Mouse (Mus musculus) liver, postnatal 0 days (tissue): ENCODE measurements around the gene Ehbp1. TPM values are rescaled to one million over a fixed set of nuclear protein-coding genes. Genes with fewer than 3 reads are reported as not detected.
A peak's percentile ranks its signal among the peaks of the same experiment; 100 is the strongest.

ENCODE experiments used
- ATAC-seq: fragments of 200-750 bp; cut with Nextera tagmentation; 2 replicates; pipeline ENCODE4 v1.8.0; 2017; ENCODE audit warnings: mild to moderate bottlenecking, moderate library complexity
- DNase-seq: peaks from one replicate; pipeline ENCODE4 v3.0.0-alpha.2; 2016
- H3K27ac ChIP-seq: fragments of 300-500 bp; sonication (generic); 2 replicates; pipeline ENCODE4 v1.5.1; 2014; ENCODE audit warnings: antibody characterized with exemption, moderate library complexity, mild to moderate bottlenecking, low read depth
- H3K27me3 ChIP-seq: fragments of 300-500 bp; sonication (generic); 2 replicates; pipeline ENCODE4 v1.6.1; 2014; ENCODE audit warnings: low read length, control low read depth, mixed read lengths; ENCODE audit not compliant: insufficient read depth
- H3K36me3 ChIP-seq: fragments of 300-500 bp; sonication (generic); replicated peaks from 2 replicates; pipeline ENCODE4 v1.6.1; 2014; ENCODE audit warnings: mild to moderate bottlenecking, control low read depth, low read length, moderate library complexity, mixed read lengths; ENCODE audit not compliant: insufficient read depth
- H3K4me1 ChIP-seq: fragments of 300-500 bp; sonication (generic); 2 replicates; pipeline ENCODE4 v1.6.1; 2014; ENCODE audit warnings: antibody characterized with exemption, mild to moderate bottlenecking, control low read depth; ENCODE audit not compliant: insufficient read depth
- H3K4me2 ChIP-seq: fragments of 300-500 bp; sonication (generic); 2 replicates; pipeline ENCODE4 v1.6.1; 2014; ENCODE audit warnings: low read depth, mild to moderate bottlenecking, low read length, moderate library complexity, mixed read lengths
- H3K4me3 ChIP-seq: fragments of 300-500 bp; sonication (generic); 2 replicates; pipeline ENCODE4 v1.5.1; 2014; ENCODE audit warnings: low read depth, low read length
- H3K9ac ChIP-seq: fragments of 300-500 bp; sonication (generic); replicated peaks from 2 replicates; pipeline ENCODE4 v1.6.1; 2014; ENCODE audit warnings: mild to moderate bottlenecking, moderate library complexity
- H3K9me3 ChIP-seq: fragments of 300-500 bp; sonication (generic); 2 replicates; pipeline ENCODE4 v1.6.1; 2016; ENCODE audit warnings: mild to moderate bottlenecking, control low read depth, low read length, mixed read lengths
- CTCF ChIP-seq: sonication (generic); IDR thresholded peaks from 2 replicates; pipeline ENCODE4 v1.5.1; 2016; ENCODE audit warnings: antibody characterized with exemption, low read depth
- EP300 ChIP-seq: IDR thresholded peaks from 2 replicates; pipeline ENCODE4 v1.6.1; 2016; ENCODE audit warnings: antibody characterized with exemption, low read depth, mild to moderate bottlenecking
- WGBS: fragments of 180-500 bp; shearing (Covaris S2); extraction: QIAGEN DNeasy Blood & Tissue Kit; methylation state at CpG from one replicate; pipeline ENCODE4 v1.1.7; 2014; ENCODE audit not compliant: insufficient replicate concordance; 5-methylcytosine and 5-hydroxymethylcytosine counted together
- polyA plus RNA-seq: library from polyadenylated mRNA; unstranded; fragments of >200 nt; fragmentation: Nextera tagmentation; extraction: Ambion mirVana; gene quantifications from 2 replicates; pipeline ENCODE4 v1.2.1, GENCODE M21; 2015

Gene Ehbp1
- polyA plus RNA-seq, 1 experiment from 2014 or later = 1.9 TPM

DNA sequence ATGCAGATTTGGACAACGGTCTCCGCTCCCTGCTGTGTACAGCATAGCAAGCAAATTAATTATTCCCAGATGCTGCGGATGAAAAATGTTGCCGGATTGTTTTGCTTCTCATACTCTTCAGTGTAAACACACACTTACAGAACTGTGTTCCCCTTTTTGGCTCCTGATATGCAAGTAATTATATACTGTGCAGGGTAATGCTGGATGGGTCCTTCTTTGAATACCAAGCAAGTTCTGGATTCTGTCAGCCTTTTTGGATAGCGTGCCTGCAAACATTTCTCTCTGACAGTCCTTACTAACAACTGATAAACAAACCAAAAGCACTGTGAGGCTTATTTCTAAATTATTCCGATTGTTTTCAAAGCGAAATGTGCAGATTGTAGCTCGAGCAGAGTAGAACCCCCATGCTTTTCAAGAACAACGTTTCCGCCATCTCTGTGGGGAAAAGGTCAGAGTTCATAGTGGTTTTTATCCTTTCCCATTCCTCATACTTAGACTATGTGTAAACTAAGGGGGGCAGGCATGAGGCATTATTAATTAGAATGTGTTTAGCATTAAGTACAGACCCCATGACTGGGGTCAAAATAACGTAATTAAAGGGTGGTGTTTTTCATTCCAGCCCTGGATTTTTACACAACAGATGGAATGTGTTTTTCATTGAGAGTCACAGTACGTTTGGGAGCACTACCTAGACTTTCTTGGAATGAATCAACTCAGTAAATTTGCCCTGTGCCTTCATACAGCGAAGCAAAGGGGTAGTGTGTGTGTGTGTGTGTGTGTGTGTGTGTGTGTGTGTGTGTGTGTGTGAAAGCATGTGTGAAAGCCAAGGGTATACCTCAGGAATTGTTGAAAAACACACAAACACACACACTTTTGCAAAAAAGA is 5.8 kb upstream of the Ehbp1 start:
- WGBS = 69% methylated on average over 13 of the region's 13 CpGs
- TF ChIP-seq EP300 = no peak
- TF ChIP-seq CTCF = no peak
- no peaks in the 10 kb centered on the region for H3K4me1 ChIP-seq

DNA sequence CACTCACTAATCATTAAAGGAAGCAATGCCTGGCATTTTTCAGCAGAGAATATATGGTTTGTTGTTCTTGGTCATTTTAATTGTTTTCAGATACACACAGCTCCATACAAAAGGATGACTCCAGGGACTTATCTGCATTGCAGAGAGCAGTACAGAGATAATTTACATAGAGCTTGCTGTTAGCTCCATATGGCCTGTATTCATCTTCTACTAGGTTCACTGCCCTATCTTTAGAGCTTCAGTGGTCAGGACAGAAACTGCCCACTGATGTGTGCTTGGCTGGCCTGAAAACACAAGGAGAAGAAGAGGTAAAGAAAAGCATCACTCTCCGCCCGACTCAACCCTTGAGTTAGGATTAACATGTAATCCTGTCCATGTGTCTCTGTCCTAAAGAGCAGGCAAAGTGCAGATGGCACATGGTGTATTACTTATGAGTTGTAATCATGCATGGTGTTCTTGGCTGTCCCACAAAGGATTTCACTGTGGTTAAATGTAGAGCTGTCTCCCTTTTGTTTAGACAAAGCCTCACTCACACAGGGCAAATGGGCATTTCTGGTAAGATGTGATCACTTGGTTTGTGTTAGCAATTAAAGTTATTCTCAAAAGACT is 14.7 kb downstream of the Ehbp1 start:
- DNase-seq (no peak), ATAC-seq (no peak)
- Histone ChIP-seq H3K36me3 (no peaks in the 10 kb centered on the region), H3K9ac (no peak overlapping the region), H3K27ac (no peak overlapping the region), H3K9me3 (no peaks in the 10 kb centered on the region), H3K4me1 (no peaks in the 10 kb centered on the region), H3K4me2 (no peak overlapping the region), H3K4me3 (no peak overlapping the region), H3K27me3 (no peaks in the 10 kb centered on the region)
- TF ChIP-seq EP300 = no peak
- TF ChIP-seq CTCF = no peak
- 81% methylated on average over 2 of the region's 2 CpGs for WGBS

More for the DNA sequence above, 5.8 kb upstream of the Ehbp1 start:
- H3K27me3 ChIP-seq = no peaks in the 10 kb centered on the region
- no peak overlapping the region for H3K9ac ChIP-seq
- H3K4me2 ChIP-seq = no peak overlapping the region
- no peak overlapping the region for H3K27ac ChIP-seq
- no peaks in the 10 kb centered on the region for H3K9me3 ChIP-seq
- DNase-seq (no peak), ATAC-seq (peak; percentile 15; the same call in 1 of the 2 replicates)
- H3K4me3 ChIP-seq = no peak overlapping the region
- no peaks in the 10 kb centered on the region for H3K36me3 ChIP-seq

DNA sequence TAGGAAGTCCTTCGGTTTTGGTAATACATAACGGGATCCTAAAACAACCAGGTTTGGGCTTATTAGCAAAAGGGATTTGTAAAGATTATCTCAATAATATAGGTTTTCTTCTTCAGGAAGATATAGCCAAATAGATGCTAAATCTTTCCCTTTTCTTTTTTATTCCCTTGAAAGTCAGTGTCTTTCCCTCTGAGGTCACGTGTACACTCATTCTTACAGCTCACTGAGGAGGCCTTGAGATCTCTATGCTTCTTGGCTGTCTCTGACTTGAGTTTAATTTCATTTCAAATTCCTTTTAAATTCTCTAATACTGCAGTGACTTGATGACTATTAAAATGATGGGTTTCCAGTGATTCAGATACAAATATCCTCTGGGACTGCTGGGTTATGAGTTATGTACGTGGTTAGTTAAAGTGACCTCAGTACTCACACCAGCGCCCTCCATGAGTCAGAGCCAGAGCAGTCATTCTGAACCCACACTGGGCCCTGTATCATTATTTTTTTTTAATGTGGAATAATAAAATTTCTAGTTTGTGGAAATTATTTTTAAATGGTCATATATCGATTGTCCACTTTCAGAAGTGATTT is 24.2 kb downstream of the Ehbp1 start:
- DNase-seq (no peak), ATAC-seq (no peak)
- Histone ChIP-seq H3K36me3 (no peaks in the 10 kb centered on the region), H3K4me2 (no peak overlapping the region), H3K27ac (no peak overlapping the region), H3K9ac (no peak overlapping the region), H3K4me3 (no peak overlapping the region), H3K9me3 (no peaks in the 10 kb centered on the region), H3K27me3 (no peaks in the 10 kb centered on the region), H3K4me1 (no peaks in the 10 kb centered on the region)
- WGBS = 79% methylated on average over 6 of the region's 6 CpGs
- TF ChIP-seq EP300 (no peak), CTCF (no peak)

DNA sequence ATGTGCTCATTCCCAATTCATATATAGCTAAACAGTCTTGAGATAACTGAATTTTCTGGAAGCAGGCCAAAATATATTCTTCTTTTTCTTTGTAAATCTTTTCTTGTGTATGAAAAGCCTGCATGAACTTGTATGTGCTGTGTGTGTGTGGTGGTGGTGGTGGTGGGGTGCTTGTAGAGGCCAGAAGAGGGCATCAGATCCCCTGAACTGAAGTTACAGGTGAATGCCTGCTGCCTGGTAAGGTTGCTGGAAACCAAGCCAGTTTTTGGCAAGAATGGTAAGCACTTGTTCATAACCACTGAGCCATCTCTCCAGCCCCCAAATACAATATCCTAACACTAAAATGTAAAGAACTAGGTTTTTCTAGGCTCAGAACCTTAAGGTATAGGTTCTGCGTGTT is 26.3 kb downstream of the Ehbp1 start:
- no peak overlapping the region for H3K4me2 ChIP-seq
- no peak overlapping the region for H3K4me3 ChIP-seq
- no peak overlapping the region for H3K9ac ChIP-seq
- no peaks in the 10 kb centered on the region for H3K4me1 ChIP-seq
- 78% methylated on average over 1 of the region's 1 CpGs for WGBS
- no peaks in the 10 kb centered on the region for H3K27me3 ChIP-seq
- DNase-seq = no peak
- no peak overlapping the region for H3K27ac ChIP-seq
- H3K9me3 ChIP-seq = no peaks in the 10 kb centered on the region
- no peak for ATAC-seq
- TF ChIP-seq EP300 = no peak
- TF ChIP-seq CTCF = peak; percentile 24; the same call in 1 of the 2 replicates
- H3K36me3 ChIP-seq = no peaks in the 10 kb centered on the region

DNA sequence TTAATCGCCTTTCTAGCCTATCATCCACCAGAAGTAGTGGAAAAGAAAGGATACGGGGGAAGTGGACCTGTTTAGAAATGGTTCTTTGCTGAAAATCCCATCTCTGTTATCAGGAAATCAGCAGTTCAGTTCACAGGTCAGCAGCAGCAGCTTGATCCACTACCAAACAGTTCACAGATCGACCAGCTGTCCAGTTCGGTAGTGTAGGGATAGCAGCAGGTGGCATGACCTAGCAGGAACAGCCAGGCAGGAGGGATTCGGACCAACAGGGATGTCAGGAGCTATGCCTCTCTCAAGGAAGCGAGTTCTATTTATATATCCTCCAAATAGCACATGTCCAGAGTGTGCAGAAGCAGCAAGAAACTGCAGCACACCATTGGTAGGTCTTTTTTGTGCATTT is 40.9 kb downstream of the Ehbp1 start:
- DNase-seq (no peak), ATAC-seq (no peak)
- H3K4me2 ChIP-seq = no peak overlapping the region
- H3K27me3 ChIP-seq = no peaks in the 10 kb centered on the region
- no peaks in the 10 kb centered on the region for H3K9me3 ChIP-seq
- no peaks in the 10 kb centered on the region for H3K4me1 ChIP-seq
- TF ChIP-seq CTCF (no peak), EP300 (no peak)
- no peak overlapping the region for H3K4me3 ChIP-seq
- H3K9ac ChIP-seq = no peak overlapping the region
- 56% methylated on average over 6 of the region's 6 CpGs for WGBS
- H3K27ac ChIP-seq = no peak overlapping the region
- no peaks in the 10 kb centered on the region for H3K36me3 ChIP-seq

DNA sequence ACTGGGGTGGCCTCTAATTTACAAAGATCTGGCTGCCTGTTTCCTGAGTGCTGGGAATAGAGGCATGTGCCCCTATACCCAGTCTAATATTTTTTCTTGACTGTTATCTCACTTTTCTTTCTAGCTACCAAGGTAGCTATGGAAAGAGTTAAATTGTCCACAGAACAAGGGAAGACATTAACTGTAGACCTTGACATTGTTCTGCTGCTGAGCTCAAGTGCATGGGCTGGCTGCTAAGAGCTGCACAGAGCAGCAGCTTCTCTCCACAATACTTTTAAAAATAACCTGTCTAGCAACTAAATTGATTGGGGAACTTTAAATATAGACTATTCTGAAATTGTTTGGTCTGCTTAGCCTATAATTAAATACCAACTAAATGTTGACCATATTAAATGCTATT is 52.9 kb downstream of the Ehbp1 start:
- Histone ChIP-seq H3K4me3 (no peak overlapping the region), H3K27ac (no peak overlapping the region), H3K36me3 (no peaks in the 10 kb centered on the region), H3K4me2 (no peak overlapping the region), H3K9ac (no peak overlapping the region), H3K27me3 (no peaks in the 10 kb centered on the region), H3K9me3 (no peaks in the 10 kb centered on the region), H3K4me1 (peaks cover 18% of the 10 kb centered on the region)
- ATAC-seq = no peak
- TF ChIP-seq CTCF (no peak), EP300 (no peak)
- no peak for DNase-seq
